Mouse (Mus musculus) MEL (cell line): Measurements from ENCODE around the gene Adig.

ENCODE experiments used
- CTCF ChIP-seq, 3 experiments: IDR thresholded peaks in 2 of 3; conservative IDR thresholded peaks in 1 of 3; 2 replicates each; pipeline ENCODE4 v1.5.1; 2011 to 2012; ENCODE audit warnings: low read length in 3 of 3, low read depth in 2 of 3, mild to moderate bottlenecking in 2 of 3, improper control_type of control experiment in 1 of 3, inconsistent platforms in 1 of 3, mixed read lengths in 1 of 3, moderate library complexity in 1 of 3; ENCODE audit not compliant: control insufficient read depth in 1 of 3, insufficient read depth in 1 of 3, poor library complexity in 1 of 3, severe bottlenecking in 1 of 3
- EP300 ChIP-seq, 2 experiments: IDR thresholded peaks; 2 replicates each; pipeline ENCODE4 v1.6.1; 2011; ENCODE audit warnings: improper control_type of control experiment in 2 of 2, low read length in 2 of 2, low read depth in 1 of 2, mild to moderate bottlenecking in 1 of 2
- GABPA ChIP-seq: IDR thresholded peaks from 2 replicates; pipeline ENCODE4 v1.6.1; 2012; ENCODE audit warnings: low read depth, mild to moderate bottlenecking, inconsistent platforms, low read length, improper control_type of control experiment, moderate library complexity
- MAFK ChIP-seq: IDR thresholded peaks from 2 replicates; pipeline ENCODE4 v1.6.1; 2011; ENCODE audit warnings: low read depth, mild to moderate bottlenecking, low read length, improper control_type of control experiment, borderline replicate concordance
- MAX ChIP-seq: IDR thresholded peaks from 2 replicates; pipeline ENCODE4 v1.6.1; 2011; ENCODE audit warnings: low read length, improper control_type of control experiment
- MYC ChIP-seq: IDR thresholded peaks from 2 replicates; pipeline ENCODE4 v1.6.1; 2011; ENCODE audit warnings: low read depth, mild to moderate bottlenecking, low read length, improper control_type of control experiment, moderate library complexity
- ZC3H11A ChIP-seq: IDR thresholded peaks from 2 replicates; pipeline ENCODE4 v1.6.1; 2012; ENCODE audit warnings: low read depth, mild to moderate bottlenecking, inconsistent platforms, low read length, improper control_type of control experiment

GRCm38 (mm10) chr2:158523060-158523459 lies 20.6 kb downstream of the Adig start:
- TF ChIP-seq MAX (no peak), MYC (no peak), EP300 (IDR thresholded peaks at IDR 0.05; ENCODE audit: low read depth in 1 of 2, low read length in 2 of 2) (no peak), CTCF (IDR thresholded peaks at IDR 0.05 in 2 of 3, conservative IDR thresholded peaks at IDR 0.05 in 1 of 3; ENCODE audit: control insufficient read depth in 1 of 3, insufficient read depth in 1 of 3, low read depth in 2 of 3, low read length in 3 of 3, poor library complexity in 1 of 3, severe bottlenecking in 1 of 3) (no peak), ZC3H11A (no peak), MAFK (no peak), GABPA (no peak)
